ENCODE assay signal across 30 mouse cellular contexts in the genomic region with DNA sequence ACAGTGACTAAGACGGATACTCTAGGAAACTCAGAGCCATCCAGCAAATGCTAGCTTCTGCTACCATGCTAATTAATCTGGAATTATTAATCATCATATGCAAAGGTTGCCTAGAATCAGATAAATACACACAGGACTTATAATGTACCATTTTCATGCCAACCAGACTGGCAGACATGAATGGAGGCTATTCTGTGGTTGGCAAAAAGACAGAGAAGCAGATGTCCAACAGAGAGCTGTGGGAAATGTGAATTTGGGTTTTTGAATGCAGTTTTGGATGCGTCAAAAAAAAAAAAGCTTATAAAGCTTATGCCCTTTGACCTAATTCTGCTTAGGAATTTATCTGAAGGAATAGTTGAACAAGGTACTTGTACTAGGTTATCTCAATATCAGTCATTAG. TPM values are rescaled to one million over a fixed set of nuclear protein-coding genes. Genes with fewer than 3 reads are reported as not detected.
A peak's percentile ranks its signal among the peaks of the same experiment; 100 is the strongest.
DNase-seq lines count a peak whose midpoint lies in the region; ATAC-seq and TF ChIP-seq lines count a peak whose summit lies in the region.
"Had no signal": no experiment of that assay in that cellular context is flagged by ENCODE, and none has a peak within 500 bp of the region (broad histone marks: within the 10 kb centered on the region; RNA-seq: fewer than 3 reads in every experiment).

No protein-coding gene starts in this region.

- H3K27ac ChIP-seq in forebrain, postnatal 0 days (ENCODE audit: low read depth, low read length): no peak overlapping the region
- H3K27ac ChIP-seq in forebrain, embryonic 16.5 days (ENCODE audit: low read length): no peak overlapping the region
- no peak overlapping the region for H3K27ac ChIP-seq in thymus, adult 2 months (ENCODE audit: control insufficient read depth, insufficient read depth, low read length)
- H3K27ac ChIP-seq: embryonic facial prominence, embryonic 15.5 days; forebrain, embryonic 12.5 days; heart, embryonic 15.5 days; hindbrain, embryonic 14.5 days had no signal

- H3K4me1 ChIP-seq in forebrain, postnatal 0 days (ENCODE audit: insufficient read depth): no peaks in the 10 kb centered on the region
- no peaks in the 10 kb centered on the region for H3K4me1 ChIP-seq in forebrain, embryonic 16.5 days (replicated peaks; ENCODE audit: control insufficient read depth, insufficient read depth, low read length)
- H3K4me1 ChIP-seq in thymus, adult 2 months (replicated peaks; ENCODE audit: control insufficient read depth, insufficient read depth, low read length): no peaks in the 10 kb centered on the region
- H3K4me1 ChIP-seq: forebrain, embryonic 12.5 days had no signal

- peak; percentile 74 for DNase-seq in cerebellum, adult 9-10 months
- DNase-seq in cerebellum, adult 11-12 months: no peak
- DNase-seq in forebrain, postnatal 0 days: peak; percentile 20
- peak; percentile 76 for DNase-seq in brain, adult 2 months (ENCODE audit: low read depth, low spot score)
- no peak for DNase-seq in thymus, adult 2 months
- DNase-seq: adrenal gland, postnatal 10 days; adrenal gland, postnatal 36 days; cerebellum, adult 8-10 months; gastrocnemius, postnatal 25 days; heart, adult 18-20 months; heart, postnatal 10 days; heart, postnatal 36 days; kidney, adult 2 months had no signal

- 66% methylated on average over 2 of the region's 2 CpGs for WGBS in forebrain, postnatal 0 days
- 69% methylated on average over 2 of the region's 2 CpGs for WGBS in forebrain, embryonic 16.5 days
- WGBS in thymus, adult 2 months: 98% methylated on average over 2 of the region's 2 CpGs

- no peaks in the 10 kb centered on the region for H3K9me3 ChIP-seq in forebrain, postnatal 0 days (ENCODE audit: low read length)
- no peaks in the 10 kb centered on the region for H3K9me3 ChIP-seq in forebrain, embryonic 16.5 days (ENCODE audit: control insufficient read depth, low read length)
- H3K9me3 ChIP-seq: embryonic facial prominence, embryonic 12.5 days; embryonic facial prominence, embryonic 15.5 days; forebrain, embryonic 12.5 days; G1E; heart, embryonic 12.5 days; heart, embryonic 15.5 days had no signal

- no peak for TF ChIP-seq POLR2A in thymus, adult 2 months (IDR thresholded peaks at IDR 0.05; ENCODE audit: control insufficient read depth, extremely low read depth, insufficient read depth, low read length, poor library complexity)

- no peak overlapping the region for H3K4me3 ChIP-seq in forebrain, postnatal 0 days (ENCODE audit: low read depth, low read length)
- H3K4me3 ChIP-seq in forebrain, embryonic 16.5 days (replicated peaks; ENCODE audit: low read length): no peak overlapping the region
- H3K4me3 ChIP-seq in thymus, adult 2 months (ENCODE audit: control insufficient read depth, insufficient read depth, low read length): no peak overlapping the region
- H3K4me3 ChIP-seq: embryonic facial prominence, embryonic 12.5 days; embryonic facial prominence, embryonic 15.5 days; forebrain, embryonic 12.5 days; heart, embryonic 12.5 days; heart, embryonic 15.5 days had no signal

- no peak overlapping the region for H3K4me2 ChIP-seq in forebrain, postnatal 0 days (ENCODE audit: low read depth)
- no peak overlapping the region for H3K4me2 ChIP-seq in forebrain, embryonic 16.5 days (ENCODE audit: low read length)
- H3K4me2 ChIP-seq: embryonic facial prominence, embryonic 12.5 days; embryonic facial prominence, embryonic 15.5 days; forebrain, embryonic 12.5 days; heart, embryonic 12.5 days; heart, embryonic 15.5 days; hindbrain, embryonic 14.5 days had no signal

- H3K27me3 ChIP-seq in forebrain, postnatal 0 days (ENCODE audit: insufficient read depth, low read length): no peaks in the 10 kb centered on the region
- H3K27me3 ChIP-seq in forebrain, embryonic 16.5 days (replicated peaks; ENCODE audit: control insufficient read depth, insufficient read depth, low read length): no peaks in the 10 kb centered on the region
- no peaks in the 10 kb centered on the region for H3K27me3 ChIP-seq in thymus, adult 2 months (ENCODE audit: control insufficient read depth, insufficient read depth, low read length)
- H3K27me3 ChIP-seq: CH12.LX; embryonic facial prominence, embryonic 12.5 days; embryonic facial prominence, embryonic 15.5 days; forebrain, embryonic 12.5 days; heart, embryonic 12.5 days; heart, embryonic 15.5 days; Patski had no signal

- ATAC-seq in forebrain, postnatal 0 days: no peak
- no peak for ATAC-seq in forebrain, embryonic 16.5 days
- ATAC-seq: intestine, postnatal 0 days; Patski had no signal

- TF ChIP-seq CTCF in forebrain, postnatal 0 days (IDR thresholded peaks at IDR 0.05; ENCODE audit: low read depth): no peak
- TF ChIP-seq CTCF in thymus, adult 2 months (IDR thresholded peaks at IDR 0.05; ENCODE audit: borderline replicate concordance, control insufficient read depth, extremely low read depth, insufficient read depth, low read length, poor library complexity): no peak

- H3K9ac ChIP-seq in forebrain, postnatal 0 days: no peak overlapping the region
- no peak overlapping the region for H3K9ac ChIP-seq in forebrain, embryonic 16.5 days (replicated peaks; ENCODE audit: low read depth, low read length)
- H3K9ac ChIP-seq: embryonic facial prominence, embryonic 12.5 days; embryonic facial prominence, embryonic 15.5 days; forebrain, embryonic 12.5 days; heart, embryonic 12.5 days; heart, embryonic 15.5 days; hindbrain, embryonic 14.5 days had no signal

- peaks cover 28% of the 10 kb centered on the region for H3K36me3 ChIP-seq in forebrain, postnatal 0 days (ENCODE audit: insufficient read depth)
- H3K36me3 ChIP-seq in forebrain, embryonic 16.5 days (ENCODE audit: control insufficient read depth, insufficient read depth): peaks cover 2% of the 10 kb centered on the region; the same call in 1 of the 2 replicates
- peaks cover 98% of the 10 kb centered on the region for H3K36me3 ChIP-seq in thymus, adult 2 months (ENCODE audit: control insufficient read depth, insufficient read depth, low read length)

RNA-seq across cellular contexts. Expression of a gene that starts 15.0 kb away (rescaled TPM):
- total RNA-seq in forebrain, postnatal 0 days (2014; rRNA removed): 6.1 and 7.3 TPM in 2 replicates
- 1.8 and 4.4 TPM in 2 replicates for polyA plus RNA-seq in forebrain, postnatal 0 days (2015; fragmentation: Nextera tagmentation; extraction: Ambion mirVana)
- polyA plus RNA-seq in forebrain, embryonic 16.5 days (2015; fragmentation: Nextera tagmentation; extraction: Ambion mirVana): 2.5 and 5.0 TPM in 2 replicates
- 6.8 and 7.9 TPM in 2 replicates for polyA plus RNA-seq in thymus, adult 2 months (2012; rRNA removed)

RNA-seq across cellular contexts. Expression of a gene that starts 23.0 kb away (rescaled TPM):
- 1.8 and 7.1 TPM in 2 replicates for total RNA-seq in forebrain, postnatal 0 days (2014; rRNA removed)
- polyA plus RNA-seq in forebrain, postnatal 0 days (2015; fragmentation: Nextera tagmentation; extraction: Ambion mirVana): 2.6 and 8.0 TPM in 2 replicates
- 0.92 TPM in 1 of 2 replicates, not detected in the other for polyA plus RNA-seq in forebrain, embryonic 16.5 days (2015; fragmentation: Nextera tagmentation; extraction: Ambion mirVana)
- polyA plus RNA-seq in thymus, adult 2 months (2012; rRNA removed): 0.57 TPM in 1 of 2 replicates, not detected in the other
- total RNA-seq: adrenal gland, adult 18-20 months; adrenal gland, postnatal 10 days; adrenal gland, postnatal 36 days; CH12.LX; common myeloid progenitor, adult 5-6 weeks; G1E; gastrocnemius, adult 8-10 months; gastrocnemius, postnatal 25 days; heart, adult 18-20 months; heart, postnatal 10 days; heart, postnatal 36 days had no signal
- polyA plus RNA-seq: embryonic facial prominence, embryonic 12.5 days; embryonic facial prominence, embryonic 15.5 days; G1E; gonadal fat pad, adult 2 months; heart, embryonic 12.5 days; heart, embryonic 15.5 days; hindbrain, embryonic 11.5 days; hindbrain, embryonic 14.5 days; intestine, embryonic 14.5 days; intestine, postnatal 0 days; kidney, adult 2 months; Patski had no signal

RNA-seq across cellular contexts. Expression of a gene that starts 26.0 kb away (rescaled TPM):
- total RNA-seq in forebrain, postnatal 0 days (2014; rRNA removed): 7.2 and 12.3 TPM in 2 replicates
- polyA plus RNA-seq in forebrain, postnatal 0 days (2015; fragmentation: Nextera tagmentation; extraction: Ambion mirVana): 3.2 and 4.4 TPM in 2 replicates
- 3.5 and 6.8 TPM in 2 replicates for polyA plus RNA-seq in forebrain, embryonic 16.5 days (2015; fragmentation: Nextera tagmentation; extraction: Ambion mirVana)
- 1.1 and 1.2 TPM in 2 replicates for polyA plus RNA-seq in thymus, adult 2 months (2012; rRNA removed)
- total RNA-seq: common myeloid progenitor, adult 5-6 weeks; G1E; gastrocnemius, adult 8-10 months; gastrocnemius, postnatal 25 days; heart, adult 18-20 months; heart, postnatal 10 days; heart, postnatal 36 days had no signal
- polyA plus RNA-seq: G1E; heart, embryonic 12.5 days; heart, embryonic 15.5 days had no signal

RNA-seq across cellular contexts. Expression of a gene that starts 47.8 kb away (rescaled TPM):
- 208 and 211 TPM in 2 replicates for total RNA-seq in forebrain, postnatal 0 days (2014; rRNA removed)
- 34.9 and 37.8 TPM in 2 replicates for polyA plus RNA-seq in forebrain, postnatal 0 days (2015; fragmentation: Nextera tagmentation; extraction: Ambion mirVana)
- 37.6 and 38.9 TPM in 2 replicates for polyA plus RNA-seq in forebrain, embryonic 16.5 days (2015; fragmentation: Nextera tagmentation; extraction: Ambion mirVana)
- polyA plus RNA-seq in thymus, adult 2 months (2012; rRNA removed): 290 and 304 TPM in 2 replicates

Comparison
In these comparisons a context has a peak if more than half of its experiments do, and no peak if none do; other contexts are left out.
1. DNase-seq: peak in cerebellum, adult 9-10 months (single experiment), forebrain, postnatal 0 days (single experiment) and brain, adult 2 months (single experiment); none in cerebellum, adult 11-12 months (single experiment) and thymus, adult 2 months (single experiment).